Mouse (Mus musculus) kidney, postnatal 36 days (tissue): ENCODE data around the gene Katnal1.

Experiments used
- DNase-seq, 2 experiments: peaks; one replicate each; pipeline ENCODE4 v3.0.0; 2021 to 2022; ENCODE audit warnings: mixed read lengths in 2 of 2

The Katnal1 gene

DNA sequence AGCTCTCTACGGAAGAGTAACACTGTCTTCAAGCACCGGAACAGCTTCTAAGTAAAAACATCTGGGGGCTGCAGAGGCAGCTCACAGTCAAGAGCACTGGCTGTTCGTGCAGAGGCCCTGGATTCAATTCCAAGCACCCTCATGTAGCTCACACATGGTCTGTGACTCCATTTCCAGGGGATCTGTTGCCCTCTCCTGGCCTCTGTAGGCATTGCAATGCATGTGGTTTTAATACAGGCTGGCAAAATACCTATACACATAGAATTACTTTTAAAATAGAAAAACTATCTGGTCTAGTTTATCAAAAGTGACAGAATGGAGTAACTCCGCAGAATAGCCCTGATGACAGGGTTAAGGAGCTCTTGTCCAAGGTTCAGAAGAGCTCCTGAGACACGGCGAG lies 49.9 kb downstream of the Katnal1 start:
- DNase-seq, result peak in 1 of 2 experiments; percentile 44

DNA sequence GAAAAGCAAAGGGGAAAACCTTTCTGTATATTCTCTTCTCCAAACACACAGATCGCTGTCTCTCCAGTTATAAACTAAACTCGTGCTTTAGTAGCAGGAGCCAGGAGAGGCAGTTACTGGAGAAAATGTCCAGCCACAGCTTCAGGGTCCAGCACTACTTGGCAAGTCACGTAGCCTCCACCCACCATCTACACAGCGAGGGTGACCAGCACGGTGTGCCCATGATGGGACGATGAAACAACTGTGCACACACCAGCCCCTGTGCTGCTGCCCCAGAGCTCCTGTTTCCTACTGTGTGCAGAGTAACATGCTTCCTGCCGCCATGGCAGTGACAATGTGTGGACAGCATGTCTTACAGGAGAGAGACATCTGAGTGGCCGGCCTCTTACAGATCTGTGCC lies 56.0 kb downstream of the Katnal1 start:
- no peak for DNase-seq

DNA sequence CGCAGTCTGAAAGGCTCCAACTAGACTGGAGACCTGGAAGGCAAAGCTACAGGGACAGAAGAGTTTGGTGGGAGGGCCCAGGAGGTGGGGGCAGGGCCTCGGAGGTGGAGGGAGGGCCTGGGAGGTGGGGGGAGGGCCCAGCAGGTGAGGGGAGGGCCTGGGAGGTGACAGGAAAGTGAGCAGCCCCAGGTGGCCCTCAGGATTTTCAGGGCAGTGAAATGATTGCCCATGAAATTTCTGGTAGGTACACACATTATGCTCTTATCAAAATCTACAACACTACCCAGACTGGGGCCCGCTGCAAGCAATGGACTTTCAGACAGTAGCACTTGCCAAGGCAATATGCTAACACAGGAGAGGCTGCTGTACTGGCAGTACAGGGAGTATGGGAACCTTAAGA lies 59.5 kb downstream of the Katnal1 start:
- DNase-seq, result no peak

DNA sequence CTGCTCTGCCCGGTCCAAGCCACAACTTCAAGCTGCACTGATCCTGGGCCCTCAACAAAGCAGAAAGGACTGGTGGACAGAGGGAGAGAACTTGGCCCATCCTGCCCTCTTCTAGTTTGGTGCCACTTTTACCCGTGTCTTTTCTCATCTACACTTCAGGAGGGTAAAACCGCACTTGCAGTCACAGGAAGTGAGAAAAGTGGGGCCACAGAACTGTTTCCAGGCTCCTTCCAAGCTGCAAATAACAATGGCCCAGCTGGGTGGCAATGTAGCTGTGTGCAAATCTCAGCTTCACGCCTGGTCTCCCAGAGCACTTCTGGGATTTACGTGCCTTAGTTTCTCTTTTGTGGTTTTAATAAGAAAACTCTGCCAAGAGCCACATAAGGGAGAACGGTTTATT lies 61.4 kb downstream of the Katnal1 start:
- no peak for DNase-seq

DNA sequence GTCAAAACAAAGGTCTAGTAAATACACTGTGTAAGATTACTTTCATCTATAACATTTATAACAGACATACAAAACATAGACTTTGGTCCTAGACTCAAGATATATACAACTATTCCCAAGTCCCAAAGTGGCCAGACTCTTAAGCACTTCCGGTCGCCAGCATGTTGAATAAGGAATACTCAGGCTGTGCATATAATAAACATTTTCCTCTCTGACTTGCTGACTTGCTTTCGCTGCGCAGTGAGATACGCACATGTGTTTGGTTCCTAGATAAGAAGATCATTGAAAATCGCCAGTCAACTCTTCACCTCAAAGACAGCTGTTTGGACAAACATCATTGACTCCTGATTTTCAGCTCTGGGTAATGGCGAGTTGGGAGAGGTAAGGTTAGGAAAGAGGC lies 61.9 kb downstream of the Katnal1 start:
- no peak for DNase-seq

DNA sequence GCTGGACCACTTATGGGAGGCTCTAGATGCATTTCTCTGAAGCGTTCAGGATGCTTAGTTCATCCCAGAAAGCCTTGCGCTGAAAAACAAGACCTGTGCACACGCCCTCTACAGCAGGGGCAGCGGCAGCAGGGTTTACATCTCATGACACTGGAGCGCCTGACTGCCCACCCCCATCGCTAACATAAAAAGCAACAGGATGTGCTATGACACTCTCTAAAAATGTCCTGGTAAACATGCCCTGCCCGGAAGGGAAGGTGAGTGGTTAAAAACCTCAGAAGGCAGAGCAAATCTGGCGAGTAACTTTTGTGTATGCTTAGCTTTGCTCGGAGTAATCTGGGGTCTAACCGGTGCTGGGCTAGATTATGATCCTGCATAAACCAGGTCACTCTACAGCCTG lies 62.5 kb downstream of the Katnal1 start:
- DNase-seq, result no peak

DNA sequence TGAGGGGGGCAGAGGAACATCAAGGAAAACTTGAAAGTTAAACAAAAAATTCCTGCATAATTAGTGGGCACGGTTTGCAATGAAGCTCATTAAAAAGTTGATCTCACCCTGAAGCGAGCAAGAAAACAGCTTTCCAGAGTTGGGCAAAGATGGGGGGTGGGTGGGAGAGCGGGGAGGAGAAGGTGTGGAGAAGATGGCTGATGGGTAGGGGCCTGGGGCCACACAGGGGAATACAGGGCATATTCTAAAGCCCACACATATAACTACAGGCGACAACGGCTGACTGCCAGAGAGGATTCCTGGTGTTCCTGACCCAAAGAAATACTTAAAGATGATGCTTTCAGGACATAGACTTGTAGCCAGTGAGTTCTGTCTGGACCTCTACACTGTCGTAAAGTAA lies 65.7 kb downstream of the Katnal1 start:
- no peak for DNase-seq

DNA sequence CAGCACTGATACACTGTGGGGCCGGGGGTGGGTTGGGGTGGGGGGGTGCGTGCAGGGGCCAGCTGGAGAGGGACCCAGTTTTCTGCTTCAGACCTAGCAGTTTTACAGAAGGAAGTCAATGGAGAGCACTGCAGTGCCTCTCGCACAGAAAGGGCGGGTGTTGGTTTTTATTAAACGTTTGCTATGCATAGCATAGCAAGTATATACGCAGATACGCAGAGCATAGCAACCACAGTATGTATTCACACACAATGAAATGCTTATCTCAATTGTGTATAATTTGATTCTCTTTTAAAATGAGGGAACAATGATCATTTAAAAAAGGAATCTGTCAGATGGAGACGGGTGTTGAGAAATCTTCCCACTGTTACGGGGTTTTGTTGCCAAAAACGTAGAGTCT lies 66.3 kb downstream of the Katnal1 start:
- DNase-seq, result no peak

DNA sequence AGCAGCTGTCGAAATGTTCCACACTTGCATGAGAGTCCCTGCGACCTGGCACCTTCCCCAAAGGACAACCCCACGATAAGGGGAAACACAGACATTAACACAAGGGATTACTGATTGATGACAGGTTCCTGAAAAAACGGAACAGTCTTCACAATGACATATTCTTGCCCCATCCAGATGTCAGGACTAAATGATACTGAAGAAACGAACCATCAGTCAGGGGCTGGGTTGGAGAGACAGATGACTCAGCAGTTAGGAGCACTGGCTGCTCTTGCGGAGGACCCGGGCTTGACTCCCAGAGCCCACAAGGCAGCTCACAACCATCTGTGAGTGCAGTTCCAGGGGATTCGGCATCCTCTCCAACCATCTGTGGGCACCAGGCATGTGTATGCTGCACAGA lies 67.0 kb downstream of the Katnal1 start:
- DNase-seq, result no peak

DNA sequence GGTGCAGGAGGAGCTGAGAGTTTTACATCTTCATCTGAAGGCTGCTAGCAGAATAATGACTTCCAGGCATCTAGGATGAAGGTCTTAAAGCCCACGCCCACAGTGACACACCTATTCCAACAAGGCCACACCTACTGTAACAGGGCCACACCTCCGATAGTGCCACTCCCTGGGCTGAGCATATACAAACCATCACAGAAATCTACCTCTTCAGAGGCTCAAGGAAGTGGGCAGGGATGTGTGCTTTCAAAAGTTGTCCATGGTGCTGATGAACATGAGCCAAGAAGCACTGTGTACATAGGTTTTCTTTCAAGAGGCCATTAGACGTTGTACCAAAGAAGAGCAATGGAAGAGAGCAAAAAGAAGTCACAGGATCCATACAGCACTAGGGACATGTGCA lies 71.6 kb downstream of the Katnal1 start:
- no peak for DNase-seq

DNA sequence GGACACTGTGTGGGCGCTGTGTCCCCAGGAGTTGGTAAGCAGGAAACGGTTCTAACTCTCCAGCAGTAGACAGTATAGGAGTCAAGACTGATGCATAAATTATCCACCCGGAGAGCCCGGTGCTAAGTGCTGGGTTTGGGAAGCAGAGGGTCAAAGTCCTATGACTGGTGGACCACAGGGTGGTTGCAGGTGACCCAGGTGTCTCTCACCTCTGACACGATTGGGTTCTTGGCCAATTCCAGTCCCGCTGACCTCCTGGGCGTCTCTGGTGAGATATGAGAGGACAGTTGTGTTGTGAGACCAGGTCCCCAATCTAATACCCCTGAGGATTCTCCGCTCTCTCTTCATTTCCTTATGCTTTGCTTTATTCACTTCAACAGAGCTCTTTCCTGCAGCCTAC lies 74.1 kb downstream of the Katnal1 start:
- peak in 1 of 2 experiments; percentile 9 for DNase-seq

DNA sequence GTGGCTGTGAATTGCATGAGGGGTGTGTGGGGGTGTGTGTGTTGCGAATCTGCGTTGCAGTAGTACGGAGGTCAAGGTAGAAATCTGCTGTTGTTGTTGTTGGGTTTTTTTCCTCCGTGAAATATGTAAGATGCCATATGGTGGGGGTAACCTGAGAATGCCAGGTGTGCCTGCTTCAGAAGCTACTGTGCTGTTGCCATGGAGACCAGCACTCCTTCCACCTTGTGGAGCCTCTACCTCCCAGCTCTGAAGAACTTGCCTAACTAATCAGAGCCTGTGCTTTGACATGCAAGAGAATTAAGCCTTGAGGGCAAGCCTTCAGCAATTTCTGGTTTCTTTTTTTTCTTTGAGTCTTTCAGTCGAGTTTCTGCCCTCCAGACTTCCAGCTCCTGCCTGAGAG lies 75.0 kb downstream of the Katnal1 start:
- DNase-seq, result no peak

DNA sequence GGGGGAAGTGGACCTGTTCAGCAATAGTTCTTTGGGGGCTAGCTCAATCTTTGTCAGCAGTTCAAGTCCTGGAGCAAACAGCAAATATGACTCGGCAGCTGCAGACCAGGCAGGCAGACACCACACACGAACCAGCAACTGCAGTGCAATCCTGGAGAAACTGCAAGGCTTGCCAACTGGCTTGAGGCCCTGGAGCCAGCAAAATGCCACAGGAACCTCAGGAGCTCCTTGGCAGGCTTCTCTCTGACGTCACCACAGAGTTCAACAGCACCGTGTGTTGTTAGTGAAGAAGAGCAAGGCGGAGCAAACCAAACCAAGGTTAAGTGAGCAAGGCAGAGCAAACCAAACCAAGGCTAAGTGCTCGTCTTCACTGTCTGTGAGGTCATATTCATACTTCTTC lies 79.6 kb downstream of the Katnal1 start:
- DNase-seq, result peak in 1 of 2 experiments; percentile 34

DNA sequence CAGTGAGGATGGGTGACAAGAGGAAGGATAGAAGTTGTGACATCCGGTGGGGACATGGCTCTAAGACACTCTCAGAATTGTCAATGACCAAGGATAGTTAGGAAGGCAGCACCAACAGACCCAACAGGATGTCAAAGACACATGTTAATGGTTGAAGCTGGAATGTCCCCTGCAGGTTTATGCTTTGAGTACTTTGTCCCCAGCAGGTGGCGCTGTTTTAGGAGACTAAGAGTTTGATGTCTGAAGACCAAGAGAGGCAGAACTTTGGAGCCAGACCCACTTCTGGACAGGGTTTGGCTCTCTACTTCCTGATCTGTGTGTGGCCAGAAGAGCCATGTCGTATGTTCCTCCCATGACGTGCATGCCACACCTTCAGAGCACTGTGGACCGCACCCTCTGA lies 82.1 kb downstream of the Katnal1 start:
- DNase-seq, result peak in 1 of 2 experiments; percentile 14

DNA sequence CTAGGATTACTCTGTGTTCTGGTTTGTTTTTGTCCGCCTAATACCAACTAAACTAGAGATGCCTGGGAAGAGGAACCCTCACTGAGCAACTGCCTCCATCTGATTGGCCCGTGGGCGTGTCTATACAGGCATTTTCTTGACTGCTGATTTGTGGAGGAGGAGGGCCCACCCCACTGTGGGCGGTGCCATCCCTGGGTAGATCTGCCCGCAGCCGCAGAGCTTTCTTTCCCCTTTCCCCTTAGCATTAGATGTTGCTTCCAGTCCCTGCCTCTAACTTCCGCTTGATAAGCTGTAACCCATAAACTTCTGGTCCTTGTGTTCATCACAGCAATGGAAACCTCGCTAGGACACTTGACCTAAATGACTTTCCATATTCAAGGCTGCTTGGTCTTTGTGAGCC lies 92.1 kb downstream of the Katnal1 start:
- no peak for DNase-seq

DNA sequence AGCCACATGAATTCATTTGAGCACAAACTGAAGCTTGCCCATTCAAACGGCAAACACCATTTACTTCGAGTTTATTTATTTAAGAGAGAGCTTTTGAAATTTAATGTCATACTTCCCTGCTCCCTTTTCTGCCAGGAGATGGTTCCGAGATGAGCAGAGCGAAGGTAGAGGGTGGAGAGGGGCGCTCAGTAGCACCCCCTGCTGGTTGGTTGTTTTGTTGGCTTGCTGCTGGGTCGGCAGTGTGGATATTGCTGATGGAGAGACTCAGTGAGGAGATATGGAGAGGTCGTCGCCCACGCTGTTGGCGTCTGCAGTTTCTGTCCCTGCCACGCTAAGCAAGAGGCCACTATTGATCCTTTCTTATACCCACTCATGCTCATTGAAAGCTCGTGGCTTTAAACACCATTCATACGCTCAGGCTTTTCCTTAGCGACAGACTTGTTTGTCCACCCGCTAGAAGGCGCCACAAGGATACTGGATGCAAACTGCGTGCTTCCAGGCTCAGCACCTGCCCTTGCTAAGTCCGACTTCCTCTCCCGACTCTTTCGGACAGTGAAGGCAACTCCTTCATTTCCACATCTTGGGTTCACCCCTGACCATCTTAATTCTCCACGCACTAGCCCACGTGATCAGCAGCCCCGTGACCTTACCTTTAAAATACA lies 97.4 kb downstream of the Katnal1 start:
- peak; percentile 56 to 89 for DNase-seq

DNA sequence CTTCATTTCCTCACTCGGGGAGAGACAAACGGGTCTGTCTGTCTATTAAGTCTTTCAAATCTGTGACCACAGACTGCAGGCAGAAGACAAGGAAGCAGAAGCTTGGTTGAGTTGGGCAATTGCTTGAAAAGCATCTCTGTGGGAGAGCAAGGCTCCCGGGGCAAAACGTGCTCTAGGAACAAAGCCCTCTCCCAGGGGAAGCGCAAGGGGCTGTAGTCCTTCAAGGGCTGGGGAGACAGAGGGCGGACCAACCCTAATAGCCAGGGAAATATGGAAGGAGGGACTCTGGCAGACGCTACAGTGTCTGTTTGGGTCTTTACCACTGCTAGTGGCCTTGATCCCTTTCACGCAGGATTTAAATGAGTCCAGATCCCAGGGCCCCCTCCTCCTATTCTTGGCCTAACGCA lies 98.0 kb downstream of the Katnal1 start:
- DNase-seq, result no peak

DNA sequence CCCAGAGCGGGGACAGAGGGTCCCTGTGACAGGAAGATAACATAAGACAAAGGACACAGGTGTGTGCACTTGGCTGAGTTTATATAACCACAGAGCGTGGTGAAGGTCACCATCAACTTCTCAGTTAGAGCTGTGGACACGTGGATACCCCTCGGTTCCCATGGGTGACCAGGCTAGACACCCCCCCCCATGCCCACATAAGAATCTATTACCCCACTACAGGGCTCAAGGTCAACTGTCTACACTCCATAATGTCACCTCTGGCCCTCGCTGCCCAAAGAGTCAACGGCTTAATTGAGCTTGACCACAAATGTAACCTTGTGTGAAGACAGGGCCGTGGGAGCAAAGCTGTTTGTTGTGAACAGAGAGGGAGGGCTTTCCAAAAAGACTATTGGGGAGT lies 103.4 kb downstream of the Katnal1 start:
- DNase-seq, result no peak

DNA sequence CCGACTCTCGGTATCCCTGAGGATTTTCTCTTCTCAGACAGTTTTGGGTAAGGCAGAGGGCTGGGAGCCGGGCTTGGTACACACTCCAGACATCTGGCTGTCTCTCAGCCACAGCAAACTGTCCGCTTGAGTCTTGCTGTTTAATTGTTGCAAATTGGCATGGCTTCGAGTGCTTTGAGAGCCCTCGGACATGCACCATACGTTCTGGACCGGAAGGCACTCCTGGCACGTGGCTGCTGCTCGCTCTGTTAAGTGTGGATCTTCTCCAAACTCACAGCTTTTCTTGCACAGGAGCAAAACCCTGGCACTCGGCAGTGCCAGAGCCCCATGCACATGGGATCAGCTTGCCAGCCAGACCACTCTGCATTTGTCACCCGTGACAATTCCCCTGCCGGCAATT lies 106.3 kb downstream of the Katnal1 start:
- no peak for DNase-seq
